Mouse (Mus musculus) right cerebral cortex, adult 18-20 months (tissue): ENCODE results near the gene Meiob.

ENCODE experiments used
- DNase-seq: peaks from one replicate; pipeline ENCODE4 v3.0.0; 2022; ENCODE audit warnings: mixed read lengths

The Meiob gene

DNA sequence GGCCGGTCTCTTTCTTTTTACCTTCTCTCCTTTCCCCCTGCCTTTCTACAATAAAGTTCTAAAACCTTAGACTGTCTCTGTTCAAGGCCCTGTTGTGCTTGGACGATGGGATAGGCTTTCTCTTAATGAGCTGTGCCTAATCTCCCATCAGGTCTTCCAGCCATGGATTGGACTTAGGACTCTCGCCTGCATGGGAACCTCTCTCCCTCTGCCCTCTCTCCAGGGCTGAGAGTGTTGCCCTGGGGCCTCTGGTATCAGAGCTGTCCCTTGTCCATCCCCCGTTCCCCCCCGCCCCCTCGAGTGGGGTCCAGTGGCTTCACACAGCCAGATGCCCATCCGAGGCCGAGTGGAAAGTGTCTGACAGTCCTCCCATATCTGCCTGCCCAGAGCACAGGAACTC, 70.9 kb downstream of the Meiob start:
- no peak for DNase-seq

DNA sequence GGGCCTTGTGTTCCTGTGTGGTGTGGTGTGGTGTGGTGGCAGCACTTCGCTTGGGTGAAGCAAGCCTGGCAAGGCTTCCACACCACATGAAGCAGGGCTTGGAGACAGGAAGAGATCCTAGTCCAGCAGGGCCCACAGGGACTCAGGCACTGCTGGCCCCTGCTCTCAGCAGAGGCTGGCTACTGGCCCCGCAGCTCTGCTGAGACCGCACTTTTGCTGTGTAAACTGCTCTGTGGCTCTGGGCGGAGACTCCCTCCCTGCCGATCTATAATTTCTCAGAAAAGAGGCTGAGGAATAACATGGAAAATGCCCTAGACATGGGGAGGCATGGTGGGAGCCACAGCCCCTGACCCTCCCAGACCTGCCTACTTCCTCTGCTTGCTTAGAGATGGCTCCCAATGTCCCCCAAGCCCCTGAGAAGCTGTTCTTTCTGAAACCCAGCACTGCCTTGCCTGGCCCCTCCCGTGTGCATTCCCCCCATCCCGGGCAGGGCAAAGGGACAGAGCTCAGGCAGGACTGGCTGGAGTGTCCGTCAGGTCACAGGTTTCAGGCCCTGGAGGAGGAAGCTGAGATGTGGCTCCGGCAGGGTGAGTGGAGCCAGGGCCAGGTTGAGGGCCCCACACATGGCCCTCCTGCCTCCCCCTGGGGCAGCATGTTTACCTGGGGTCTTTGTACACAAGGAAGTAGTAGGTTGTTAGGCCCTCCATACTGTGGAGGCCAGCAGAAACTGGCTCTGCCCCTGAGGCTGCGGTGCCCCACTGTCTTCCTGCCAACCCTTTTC, 73.4 kb downstream of the Meiob start:
- no peak for DNase-seq

DNA sequence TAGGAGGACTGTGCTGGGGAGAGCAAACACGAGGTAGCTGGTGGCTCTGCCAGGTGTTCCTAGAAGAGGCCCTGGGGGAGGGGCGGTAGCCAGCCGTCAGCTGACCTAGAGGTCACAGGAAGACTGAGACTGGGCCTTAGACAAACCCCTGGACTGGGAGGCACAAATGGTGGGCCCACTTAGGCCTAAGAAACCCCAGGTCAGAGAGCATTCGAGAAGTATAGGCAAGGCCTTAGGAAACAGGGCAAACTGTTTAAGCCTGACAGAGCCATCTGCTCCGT, 74.0 kb downstream of the Meiob start:
- DNase-seq: no peak

DNA sequence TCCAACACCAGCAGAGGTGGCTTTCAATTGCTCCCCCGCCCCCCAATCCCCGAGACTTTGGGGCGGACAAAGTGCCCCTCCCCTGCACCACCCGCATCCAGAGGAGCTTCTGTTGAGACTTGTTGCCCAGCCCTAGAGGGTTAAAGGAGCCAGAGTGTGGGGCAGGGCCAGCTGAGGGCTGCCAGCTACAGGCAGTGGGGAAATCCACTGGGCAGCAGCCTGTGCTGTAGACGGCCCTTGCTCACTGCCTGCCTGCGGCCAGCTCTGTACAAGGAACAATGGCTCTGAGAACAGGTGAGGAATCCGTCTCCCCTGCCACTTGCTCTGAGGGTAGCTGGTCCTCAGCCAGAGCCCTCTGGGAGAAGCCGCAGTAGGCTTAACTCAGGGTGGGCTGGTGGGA, 74.4 kb downstream of the Meiob start:
- no peak for DNase-seq

DNA sequence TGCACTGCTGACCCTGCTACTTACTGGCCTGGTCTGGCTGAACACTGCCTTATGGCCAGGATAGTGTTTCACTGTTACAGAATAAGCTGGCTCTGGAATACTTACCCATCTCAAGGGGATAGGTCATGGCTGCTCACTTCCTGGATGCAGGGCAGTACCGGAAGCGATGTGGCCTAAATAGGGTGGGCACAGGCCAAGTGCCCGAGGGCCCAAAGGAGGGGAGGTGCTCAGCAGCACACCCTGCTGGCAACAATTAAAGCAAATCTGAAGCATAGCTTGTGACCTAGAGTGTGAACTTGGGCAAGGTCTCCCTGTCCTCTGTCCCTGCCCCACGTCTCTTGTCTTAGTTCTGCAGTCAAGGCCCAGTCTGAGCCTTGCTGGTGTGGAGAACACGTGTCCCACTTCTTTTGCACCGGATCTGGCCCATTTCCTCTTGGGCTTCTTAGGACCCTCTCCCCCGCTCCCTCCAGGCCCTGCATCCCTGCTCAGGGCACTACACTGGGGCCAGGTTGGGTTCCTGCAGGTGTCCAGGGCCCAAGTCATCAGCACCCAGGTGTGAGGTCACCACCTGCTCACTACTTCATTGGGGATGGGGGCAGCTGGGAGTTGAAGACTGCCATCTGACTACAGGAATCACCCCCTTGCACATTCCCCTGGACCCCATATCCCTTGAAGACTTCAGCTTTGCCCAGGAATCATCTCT, 77.8 kb downstream of the Meiob start:
- no peak for DNase-seq

DNA sequence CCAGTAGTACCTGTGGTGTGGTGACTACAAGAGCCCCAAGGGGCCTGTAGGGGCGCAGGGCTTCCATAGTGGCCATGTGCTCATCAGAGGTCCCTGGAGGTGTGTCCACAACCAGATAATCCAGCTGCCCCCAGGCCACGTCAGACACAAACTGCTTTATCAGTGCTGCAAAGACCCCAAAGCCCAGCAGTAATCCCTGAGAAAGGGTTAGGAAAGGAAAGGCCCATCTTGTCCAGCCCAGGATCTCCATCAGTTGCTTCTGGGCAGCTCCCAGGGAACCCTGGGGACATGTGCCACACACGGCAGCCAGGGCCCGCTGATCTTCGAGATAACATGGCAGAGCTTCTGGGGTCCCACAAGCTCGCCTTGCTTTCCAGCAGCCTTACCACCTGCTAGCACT, 80.3 kb downstream of the Meiob start:
- no peak for DNase-seq

DNA sequence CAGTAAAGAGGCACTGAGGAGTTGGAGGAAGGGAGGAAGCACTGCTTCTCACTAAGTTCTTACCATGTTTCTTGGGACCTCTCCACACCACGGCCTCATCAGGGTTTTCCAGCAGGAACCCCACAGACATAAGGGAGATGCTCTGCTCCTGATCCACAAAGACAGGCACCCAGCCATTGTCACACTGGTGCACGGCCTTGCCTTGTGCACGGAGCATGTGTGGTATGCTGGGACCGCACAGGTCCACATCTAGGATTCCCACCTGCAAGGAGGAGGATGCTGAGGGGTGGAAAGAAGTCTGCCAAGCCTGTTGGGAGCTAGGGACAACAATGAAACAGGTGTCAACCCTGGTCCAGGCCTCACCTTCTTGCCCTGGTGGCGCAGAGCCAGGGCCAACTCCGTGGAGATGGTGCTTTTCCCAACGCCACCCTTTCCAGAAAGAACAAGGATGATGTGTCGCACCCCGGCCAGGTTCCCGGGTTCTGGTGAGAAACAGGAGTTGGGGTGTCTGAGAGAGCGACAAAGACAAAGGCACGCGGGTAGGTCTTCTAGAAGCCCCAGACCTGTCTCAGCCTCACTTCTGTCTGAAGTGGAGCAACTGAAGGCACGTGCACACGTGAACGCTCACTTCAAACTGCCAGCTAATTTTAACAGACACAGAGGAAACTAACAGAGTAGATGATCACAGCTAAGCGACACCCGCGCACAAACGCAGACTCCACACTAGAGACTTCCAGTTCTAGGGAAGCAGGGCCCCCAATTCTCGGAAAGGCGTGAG, 81.5 kb downstream of the Meiob start:
- DNase-seq: no peak

DNA sequence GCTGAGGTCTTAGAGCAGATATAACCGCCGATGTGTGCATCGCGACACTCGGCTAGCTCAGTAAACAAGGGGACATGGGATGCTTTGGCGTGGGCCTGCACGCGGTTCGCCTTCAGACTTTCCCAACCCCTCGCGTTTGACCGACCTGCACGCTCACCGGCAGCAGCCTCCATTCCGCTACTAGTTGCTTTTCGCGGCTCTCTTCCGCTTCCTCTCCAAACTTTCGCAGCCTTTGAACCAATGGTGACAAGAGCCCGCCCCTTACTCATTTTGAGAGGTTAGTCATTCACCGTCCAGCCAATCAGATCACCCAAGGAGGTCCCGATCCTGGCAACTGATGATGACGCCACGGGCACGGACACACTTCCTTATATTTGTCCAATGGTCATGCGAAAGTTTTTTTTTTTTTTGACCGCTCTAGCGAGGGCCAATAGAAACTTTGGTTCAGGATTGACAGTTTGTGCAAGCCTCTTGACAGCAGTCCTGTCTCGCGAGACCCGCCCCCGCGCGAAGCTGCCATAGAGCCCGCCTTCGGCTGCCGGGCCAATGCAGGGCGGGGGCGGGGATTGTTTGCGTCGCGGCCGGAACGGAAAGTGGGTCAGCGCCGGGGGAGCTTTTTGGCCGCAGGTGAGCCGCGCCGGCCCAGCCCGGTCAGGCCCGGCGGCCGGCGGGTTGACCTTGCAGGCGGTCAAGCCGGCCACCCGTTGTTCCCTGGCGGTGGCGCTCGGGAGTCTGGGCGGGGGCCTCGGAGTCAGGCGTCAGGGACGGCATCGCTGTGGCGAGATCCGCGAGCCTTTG, 82.2 kb downstream of the Meiob start, which contains the start of the genes Nubp2 and Spsb3:
Gene Nubp2, minus strand, starts transcription at position 216 of the 798 bp plus-strand sequence.
Gene Spsb3, plus strand, starts transcription at position 510 of the 798 bp plus-strand sequence.
- peak; percentile 99 for DNase-seq

DNA sequence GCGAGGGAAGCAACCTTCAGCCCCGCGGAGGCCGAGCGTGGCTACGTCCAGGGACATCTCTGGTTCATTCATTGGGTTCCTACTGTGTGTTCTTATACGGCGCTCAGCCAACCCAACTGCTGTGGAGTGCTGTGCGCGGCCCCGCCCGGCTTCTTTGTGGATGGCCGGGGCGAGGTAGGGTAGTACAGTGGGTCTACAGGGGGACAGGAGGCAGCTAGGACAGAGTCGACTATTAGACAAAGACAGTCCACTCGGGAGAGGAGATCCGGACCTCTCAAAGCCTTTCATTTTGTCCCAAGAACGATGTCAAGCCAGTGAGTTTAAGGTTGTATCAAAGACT, 82.8 kb downstream of the Meiob start:
- DNase-seq: no peak

DNA sequence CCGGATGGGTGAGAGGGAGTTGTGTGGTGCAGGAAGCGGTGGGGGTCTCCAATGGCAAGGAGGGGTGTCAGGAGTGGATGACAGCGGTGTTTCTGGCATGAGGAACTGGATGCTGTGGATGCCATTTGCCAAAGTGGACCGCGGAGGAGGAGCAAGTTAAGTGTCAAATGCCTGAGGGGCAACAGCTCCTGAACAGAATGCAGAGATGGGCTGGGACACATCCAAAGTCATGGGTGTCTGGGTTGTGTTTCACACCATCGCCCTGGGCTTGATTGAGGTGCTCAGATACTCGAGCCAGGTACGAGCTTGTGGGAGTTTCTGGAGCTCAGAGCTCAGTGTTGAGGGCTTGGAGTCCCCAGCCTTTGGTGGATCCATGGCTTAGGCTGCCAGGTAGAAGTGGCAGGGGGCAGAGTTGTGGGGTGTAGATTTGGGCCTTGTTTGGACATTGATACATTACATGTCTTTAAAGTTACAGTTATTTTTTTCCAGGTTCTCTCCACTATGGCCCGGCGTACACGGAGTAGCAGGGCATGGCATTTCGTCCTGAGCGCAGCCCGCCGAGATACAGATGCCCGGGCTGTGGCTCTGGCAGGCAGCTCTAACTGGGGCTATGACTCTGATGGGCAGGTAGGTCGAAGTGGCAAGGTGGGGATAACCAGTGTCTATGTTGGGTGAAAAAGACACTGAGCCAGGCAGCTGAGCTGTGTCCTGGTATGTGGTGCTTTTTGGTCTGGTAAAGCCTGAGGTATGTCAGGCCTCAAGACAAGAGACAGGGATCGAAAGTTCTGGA, 83.4 kb downstream of the Meiob start:
- DNase-seq: no peak

DNA sequence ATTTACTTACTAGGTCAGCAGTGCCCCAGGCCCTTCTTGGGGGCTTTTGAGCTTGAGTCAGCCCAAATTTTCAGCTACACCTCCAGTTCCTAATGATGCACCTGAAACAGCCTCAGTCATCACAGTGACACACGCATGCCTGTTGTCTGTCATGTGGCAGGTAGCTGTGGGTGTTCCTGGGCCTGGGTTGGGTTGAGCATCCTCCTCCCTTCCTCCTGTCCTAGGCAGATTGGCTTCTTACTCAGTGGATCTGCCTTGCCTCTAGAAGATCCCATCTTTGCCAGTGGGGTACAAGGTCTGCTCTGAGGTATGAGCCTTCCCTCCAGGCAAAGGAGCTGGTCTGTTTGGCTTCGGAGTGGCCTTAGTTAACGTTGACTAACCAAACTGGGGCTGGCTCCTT, 84.8 kb downstream of the Meiob start:
- DNase-seq: no peak
